Mouse (Mus musculus) embryonic fibroblast, embryonic 13.5 days (primary cell): Measurements from ENCODE around the gene Efs.

Source experiments
- CTCF ChIP-seq: IDR thresholded peaks from 2 replicates; pipeline ENCODE4 v1.5.1; 2011; ENCODE audit warnings: mild to moderate bottlenecking, control low read depth, low read length, moderate library complexity, borderline replicate concordance; ENCODE audit not compliant: insufficient read depth
- POLR2A ChIP-seq: IDR thresholded peaks from 2 replicates; pipeline ENCODE4 v1.6.1; 2011; ENCODE audit warnings: low read depth, mild to moderate bottlenecking, control low read depth, low read length, moderate library complexity

GRCm38 (mm10) chr14:54937361-54938182 is 11.6 kb upstream of the Efs start:
- no peak for TF ChIP-seq CTCF
- no peak for TF ChIP-seq POLR2A
